Mouse (Mus musculus) brown adipose tissue, adult 24 weeks (tissue): ENCODE measurements around the gene Gm12216. TPM values are rescaled to one million over a fixed set of nuclear protein-coding genes. Genes with fewer than 3 reads are reported as not detected.
"Not testable (repeated sequence)": the region's sequence is repeated elsewhere in the genome, so short reads cannot be mapped to it uniquely, and the experiment has no call there.

Experiments used
- H3K27ac ChIP-seq: fragments of 200-500 bp; replicated peaks from 2 replicates; pipeline ENCODE4 v1.5.1; 2012; ENCODE audit warnings: low read depth, mild to moderate bottlenecking, low read length
- H3K4me1 ChIP-seq: fragments of 200-500 bp; 2 replicates; pipeline ENCODE4 v1.6.1; 2012; ENCODE audit warnings: low read length, mixed read lengths; ENCODE audit not compliant: control insufficient read depth, insufficient read depth, insufficient read length
- H3K4me3 ChIP-seq: fragments of 200-500 bp; 2 replicates; pipeline ENCODE4 v1.5.1; 2012; ENCODE audit warnings: low read depth, mild to moderate bottlenecking, low read length, moderate library complexity; ENCODE audit not compliant: insufficient read depth
- polyA plus RNA-seq: library from polyadenylated mRNA; stranded (reverse); fragments of >200 nt; gene quantifications from 2 replicates; pipeline ENCODE4 v1.2.4, GENCODE M21; 2012; ENCODE audit not compliant: missing spikeins, insufficient read depth, insufficient read length

Gene Gm12216
- polyA plus RNA-seq, 1 experiment: 7.8 TPM

DNA sequence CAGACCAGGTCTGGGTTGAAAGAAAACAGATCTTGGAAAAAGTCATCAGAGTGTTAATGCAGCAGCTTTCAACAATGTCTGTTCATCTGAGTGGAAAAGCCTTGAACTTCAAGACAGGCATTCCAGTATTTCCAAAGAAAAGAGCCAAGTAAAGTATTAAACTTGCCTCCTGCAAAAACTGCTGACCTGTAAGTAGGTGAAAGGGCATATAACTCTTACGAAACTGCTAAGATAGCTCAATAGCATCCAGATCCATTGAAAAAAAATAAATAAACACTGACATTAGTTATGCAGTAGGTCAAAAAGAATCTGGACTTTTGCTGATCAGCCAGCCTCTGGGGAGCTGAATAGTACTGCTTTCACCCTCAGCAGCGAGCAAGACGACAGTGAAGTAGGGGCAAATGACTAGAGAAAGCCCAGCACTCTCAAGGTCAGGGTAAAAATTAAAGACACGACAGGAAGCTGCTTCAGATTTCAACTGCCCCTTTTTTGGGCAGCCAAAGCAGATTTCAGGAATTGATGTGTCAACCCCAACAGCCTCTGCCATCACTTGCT, 30.1 kb upstream of the Gm12216 start:
- Histone ChIP-seq H3K27ac (peak overlapping the region; percentile 90), H3K4me1 (peaks cover 9% of the 10 kb centered on the region), H3K4me3 (peak overlapping the region; percentile 77)

DNA sequence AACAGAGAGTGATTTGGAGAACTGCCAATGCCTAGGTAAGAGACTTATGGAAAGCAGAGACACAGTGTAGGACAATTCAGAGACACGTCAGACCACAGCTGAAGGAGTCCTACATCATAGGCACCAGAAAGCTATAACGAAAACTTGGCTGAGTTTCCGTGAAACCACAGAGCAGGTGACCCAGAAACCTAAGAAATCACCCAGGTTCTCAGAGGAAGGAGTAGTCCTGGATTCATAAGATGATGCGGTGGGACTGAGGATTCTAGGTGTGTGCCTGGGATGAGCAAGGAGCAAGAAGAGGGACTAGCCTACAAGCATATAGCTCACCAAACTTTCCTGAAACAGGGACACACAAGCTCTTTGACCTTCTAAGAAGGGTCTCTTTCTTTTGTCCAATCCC, 29.2 kb upstream of the Gm12216 start:
- H3K4me1 ChIP-seq: peaks cover 9% of the 10 kb centered on the region
- H3K27ac ChIP-seq: peak overlapping the region; percentile 84
- peak overlapping the region; percentile 13; the same call in 1 of the 2 replicates for H3K4me3 ChIP-seq

DNA sequence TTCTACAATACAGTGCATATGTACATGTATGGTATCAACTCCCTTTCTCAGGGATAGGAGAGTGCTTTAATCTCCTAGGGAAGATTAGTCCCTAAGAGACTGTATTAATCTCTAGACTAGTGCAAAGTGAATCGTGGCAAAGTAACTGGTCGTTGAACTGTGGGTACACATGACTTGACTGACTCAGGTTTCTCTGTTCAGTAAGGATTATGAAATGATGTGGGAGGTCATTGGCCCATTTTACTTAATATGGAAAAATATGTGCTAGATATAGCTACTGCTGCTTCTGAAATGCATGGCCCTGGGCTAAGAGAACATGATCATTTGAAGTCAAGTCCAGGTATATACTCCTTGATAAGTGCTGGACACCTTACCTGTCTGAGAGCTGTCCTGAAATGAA, 24.2 kb upstream of the Gm12216 start:
- Histone ChIP-seq H3K27ac (no peak overlapping the region), H3K4me3 (no peak overlapping the region), H3K4me1 (peaks cover 1% of the 10 kb centered on the region)

DNA sequence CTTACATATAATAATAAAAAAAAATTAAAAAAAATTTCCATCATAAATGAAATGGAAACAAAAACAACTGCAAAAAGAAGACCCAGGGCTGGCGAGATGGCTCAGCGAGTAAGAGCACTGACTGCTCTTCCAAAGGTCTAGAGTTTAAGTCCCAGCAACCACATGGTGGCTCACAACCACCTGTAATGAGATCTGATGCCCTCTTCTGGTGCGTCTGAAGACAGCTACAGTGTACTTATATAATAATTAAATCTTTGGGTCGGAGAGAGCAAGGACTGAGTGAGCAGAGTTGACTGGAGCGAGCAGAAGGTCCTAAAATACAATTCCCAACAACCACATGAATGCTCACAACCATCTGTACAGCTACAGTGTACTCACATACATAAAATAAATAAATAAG, 19.0 kb upstream of the Gm12216 start:
- H3K4me1 ChIP-seq, H3K4me3 ChIP-seq, H3K27ac ChIP-seq: not testable (repeated sequence)

DNA sequence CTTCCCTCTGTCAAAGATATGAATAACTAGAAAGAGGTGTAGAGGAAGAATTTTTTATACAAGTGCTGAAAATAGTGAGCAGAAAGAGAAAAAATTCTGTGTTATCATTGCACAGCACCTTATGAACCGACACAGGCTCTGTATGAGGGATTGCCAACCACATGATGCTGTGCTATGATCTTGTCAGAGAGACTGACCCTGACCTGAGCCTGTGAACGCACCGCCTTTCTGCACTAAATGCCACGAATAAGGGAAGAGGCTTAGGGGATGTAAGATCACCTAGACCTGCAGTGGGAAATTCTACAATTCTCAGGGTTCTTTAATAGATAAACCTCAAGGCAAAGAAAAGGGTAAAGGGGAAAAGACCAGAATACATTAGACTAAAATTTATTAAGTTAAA, 17.4 kb upstream of the Gm12216 start:
- H3K4me1 ChIP-seq: peaks cover 2% of the 10 kb centered on the region
- H3K27ac ChIP-seq: no peak overlapping the region
- no peak overlapping the region for H3K4me3 ChIP-seq

DNA sequence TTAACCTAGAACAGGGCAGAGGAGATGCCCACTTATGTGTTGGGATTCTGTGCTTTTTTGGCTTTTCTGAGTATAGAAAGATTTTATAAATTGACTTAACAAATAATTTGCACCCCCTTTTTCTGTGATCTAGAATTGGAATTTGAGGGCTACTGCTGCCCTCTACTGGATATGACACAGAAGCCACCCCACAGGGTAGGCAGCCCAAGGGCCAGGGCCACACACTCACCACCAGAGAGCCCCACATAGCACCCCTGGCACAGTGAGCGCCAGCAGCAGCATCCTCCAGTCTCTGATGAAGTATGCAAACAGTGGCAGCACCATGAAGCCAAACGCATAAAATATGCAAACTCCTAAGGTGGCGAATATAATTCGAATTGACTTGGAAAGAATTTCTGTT, 15.7 kb upstream of the Gm12216 start:
- Histone ChIP-seq H3K4me3 (no peak overlapping the region), H3K27ac (no peak overlapping the region), H3K4me1 (peaks cover 2% of the 10 kb centered on the region)

DNA sequence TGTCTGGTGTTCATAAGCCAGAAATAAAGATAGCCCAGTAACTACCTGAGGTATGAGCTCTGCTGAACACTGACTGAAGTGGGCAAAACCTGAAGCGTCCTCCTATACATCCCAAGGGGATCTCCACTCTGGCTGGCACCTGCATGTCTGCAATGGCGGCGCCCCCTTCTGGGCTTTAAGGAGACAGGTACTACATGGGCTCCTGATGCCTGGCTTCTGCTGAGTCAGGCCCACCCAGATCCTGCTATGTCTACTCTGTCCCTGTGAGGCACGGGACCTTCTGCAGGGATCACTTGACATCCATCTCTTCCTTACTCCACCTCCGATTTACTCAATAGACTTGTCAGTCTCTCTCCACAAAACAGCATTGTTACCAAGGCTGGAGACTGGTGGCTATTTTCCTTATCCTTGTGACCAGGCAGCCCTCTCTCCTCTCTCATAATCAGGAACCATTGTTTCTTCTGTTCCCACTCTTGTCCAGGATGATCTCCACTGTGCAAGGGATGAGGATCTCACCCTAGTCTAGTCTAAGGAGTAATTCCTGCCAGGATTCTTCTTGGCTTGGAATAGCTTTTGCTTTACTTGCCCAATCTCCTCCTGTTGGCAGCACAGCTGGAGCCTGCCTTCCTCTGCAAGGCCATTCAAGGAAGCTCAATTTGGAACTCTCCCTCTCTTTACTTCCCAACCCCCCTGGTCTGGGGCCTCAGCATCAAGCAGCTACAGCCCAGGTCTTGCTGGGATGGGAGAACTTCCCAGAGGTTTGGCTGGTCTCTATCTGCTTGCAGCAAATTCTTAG, 15.1 kb upstream of the Gm12216 start:
- not testable (repeated sequence) for H3K4me1 ChIP-seq, H3K27ac ChIP-seq, H3K4me3 ChIP-seq

DNA sequence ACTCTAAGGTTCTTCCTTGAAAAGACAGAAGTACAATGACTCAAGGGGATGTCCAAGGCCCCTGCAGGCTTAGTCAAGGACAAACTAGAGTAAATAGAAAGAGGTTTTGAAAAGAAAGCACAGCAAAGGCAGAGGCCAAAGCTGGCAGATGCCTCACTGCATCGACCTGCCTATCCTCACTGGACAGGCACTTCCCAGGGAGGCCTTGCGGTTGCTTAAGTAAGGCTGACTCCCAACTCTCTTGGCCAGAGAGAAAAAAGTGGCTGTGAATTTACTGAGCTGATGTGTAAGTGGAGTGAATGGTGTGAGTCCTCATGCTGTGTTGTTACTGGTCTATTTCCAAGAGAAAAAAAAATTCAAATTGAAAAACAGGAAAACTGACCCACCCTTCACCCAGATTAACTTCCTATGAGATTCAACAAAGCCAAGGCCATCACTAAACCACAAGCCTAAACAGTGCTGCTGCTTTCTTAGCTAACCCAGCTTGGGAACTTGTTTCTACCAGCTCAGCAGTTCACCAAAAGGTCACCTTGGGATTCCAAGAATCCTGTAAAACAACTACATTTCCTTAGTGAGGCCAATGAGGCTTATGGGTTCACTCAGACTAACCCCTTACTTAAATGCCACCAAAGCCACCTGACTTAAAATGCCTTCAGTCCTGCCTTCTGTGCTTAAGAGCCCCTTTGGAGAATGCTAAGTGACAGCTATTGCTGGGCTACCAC, 12.9 kb upstream of the Gm12216 start:
- Histone ChIP-seq H3K4me3 (no peak overlapping the region), H3K4me1 (peaks cover 2% of the 10 kb centered on the region), H3K27ac (peak overlapping the region; percentile 55)

DNA sequence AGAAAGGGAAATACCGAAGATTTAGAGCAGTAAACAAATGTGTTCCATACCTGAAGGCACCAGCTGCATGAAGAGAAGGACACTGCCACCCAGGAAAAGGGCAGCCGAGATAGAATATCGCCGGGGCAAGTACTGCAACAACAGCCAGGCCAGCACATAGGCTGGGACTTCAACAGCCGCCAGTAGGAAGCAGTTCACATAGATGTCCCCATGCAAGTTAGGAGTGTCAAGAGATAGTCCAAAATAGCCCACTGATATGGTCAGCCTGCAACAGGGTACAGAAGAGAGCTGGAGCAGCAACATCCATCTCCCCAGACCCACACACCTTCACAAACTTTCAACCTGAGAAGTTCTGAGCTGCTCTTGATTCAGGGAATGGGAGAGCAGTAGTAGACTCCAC, 10.1 kb upstream of the Gm12216 start:
- Histone ChIP-seq H3K4me3 (no peak overlapping the region), H3K27ac (no peak overlapping the region), H3K4me1 (peaks cover 2% of the 10 kb centered on the region)

DNA sequence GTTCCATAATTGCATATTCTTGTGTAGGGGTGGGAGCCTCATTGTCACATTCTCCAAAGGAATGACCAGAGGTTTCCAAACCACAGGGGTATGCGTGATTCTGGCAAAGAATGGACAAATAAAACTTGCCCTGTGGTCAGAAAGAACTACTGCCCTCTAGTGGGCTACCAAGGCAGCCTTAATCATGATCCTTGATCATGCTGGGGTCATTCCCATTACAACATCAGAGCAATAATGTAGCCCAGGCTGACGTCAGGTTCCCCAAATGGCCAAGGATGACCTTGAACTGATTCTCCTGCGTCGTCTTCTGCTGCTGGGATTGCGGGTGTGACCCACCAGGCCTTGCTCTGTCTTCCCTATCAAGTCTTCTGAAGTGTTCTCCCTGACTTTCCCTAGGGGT, 9.3 kb upstream of the Gm12216 start:
- not testable (repeated sequence) for H3K4me3 ChIP-seq, H3K27ac ChIP-seq, H3K4me1 ChIP-seq

DNA sequence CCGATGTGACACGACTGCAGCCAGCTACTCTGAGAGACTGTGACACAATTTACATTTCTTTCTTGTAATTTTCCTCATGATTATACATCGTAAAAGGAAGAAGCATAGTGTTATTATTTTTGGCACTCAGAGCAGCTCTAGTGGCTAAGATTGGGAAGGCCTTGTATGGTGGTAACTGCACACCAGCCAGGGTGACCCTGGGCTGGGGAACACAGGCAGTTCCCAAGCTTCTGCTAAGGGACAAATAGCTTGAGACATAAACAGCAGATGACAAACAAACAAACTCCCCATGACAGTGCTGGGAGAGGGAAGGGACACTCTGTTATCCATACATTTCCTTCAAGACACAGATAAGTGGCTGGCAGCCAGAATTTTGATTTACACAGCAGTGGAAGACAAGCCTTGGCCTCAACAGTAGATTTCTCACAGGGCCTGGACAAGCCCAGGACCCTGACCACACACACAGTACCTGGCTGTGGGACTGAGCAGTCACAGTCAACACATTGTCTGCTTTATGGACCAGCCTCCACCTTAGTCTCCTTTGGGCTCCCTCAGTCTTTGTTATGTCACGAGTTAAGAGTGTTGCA, 5.8 kb upstream of the Gm12216 start:
- not testable (repeated sequence) for H3K4me1 ChIP-seq, H3K27ac ChIP-seq, H3K4me3 ChIP-seq

DNA sequence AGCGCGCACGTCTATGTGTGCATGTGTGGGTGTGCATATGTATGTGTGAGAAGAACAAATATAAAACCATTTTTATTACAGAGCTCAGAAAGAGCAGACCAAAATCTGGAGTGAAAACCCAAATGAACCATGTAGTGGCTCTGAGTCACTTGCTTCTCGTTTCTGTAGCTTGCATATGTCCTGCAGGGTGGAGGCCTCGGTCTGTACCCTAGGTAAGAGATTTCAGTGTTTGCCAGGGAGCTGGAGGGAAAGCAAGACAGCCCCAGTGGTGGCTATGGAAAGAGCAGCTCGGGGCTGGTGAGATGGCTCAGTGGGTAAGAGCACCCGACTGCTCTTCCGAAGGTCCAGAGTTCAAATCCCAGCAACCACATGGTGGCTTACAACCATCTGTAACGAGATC, 1.9 kb upstream of the Gm12216 start:
- not testable (repeated sequence) for H3K4me3 ChIP-seq, H3K4me1 ChIP-seq

DNA sequence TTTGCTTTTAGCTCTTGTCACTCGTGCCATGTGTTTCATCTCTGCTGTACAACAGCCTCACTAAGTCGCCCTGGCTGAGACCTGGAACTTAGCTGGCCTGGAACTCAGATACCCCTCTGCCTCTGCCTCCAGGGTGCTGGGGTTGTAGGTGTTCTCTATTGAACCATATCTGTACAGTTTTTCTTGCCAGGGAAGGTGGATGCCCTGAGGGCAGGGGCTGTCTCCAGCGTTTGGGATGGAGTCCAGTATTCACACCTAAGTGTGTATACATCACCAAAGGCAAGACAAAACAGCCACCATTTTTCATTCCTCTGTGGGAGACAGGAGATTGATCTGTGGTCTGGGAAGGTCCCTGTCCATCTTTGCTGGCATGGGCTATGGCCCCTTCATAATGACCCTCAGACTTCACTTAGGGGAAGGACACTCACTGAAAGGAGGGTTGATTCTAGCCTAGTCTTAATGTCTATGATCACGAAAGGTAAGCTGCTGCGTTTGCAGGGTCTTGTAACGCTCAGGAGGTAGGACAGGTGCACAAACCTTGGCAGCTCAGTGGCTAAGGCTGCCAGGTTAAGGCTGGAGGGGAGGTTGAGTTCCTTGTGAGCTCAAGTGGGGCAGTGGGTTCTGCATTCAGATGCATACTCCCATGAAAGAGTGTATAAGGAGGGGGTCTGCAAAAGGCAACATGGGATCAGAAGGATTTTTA, 847 bp downstream of the Gm12216 start:
- Histone ChIP-seq H3K4me1 (peaks cover 7% of the 10 kb centered on the region; the same call in 1 of the 2 replicates), H3K4me3 (peak overlapping the region; percentile 98), H3K27ac (peak overlapping the region; percentile 91)

More for the DNA sequence above, 1.9 kb upstream of the Gm12216 start:
- H3K27ac ChIP-seq: not testable (repeated sequence)

DNA sequence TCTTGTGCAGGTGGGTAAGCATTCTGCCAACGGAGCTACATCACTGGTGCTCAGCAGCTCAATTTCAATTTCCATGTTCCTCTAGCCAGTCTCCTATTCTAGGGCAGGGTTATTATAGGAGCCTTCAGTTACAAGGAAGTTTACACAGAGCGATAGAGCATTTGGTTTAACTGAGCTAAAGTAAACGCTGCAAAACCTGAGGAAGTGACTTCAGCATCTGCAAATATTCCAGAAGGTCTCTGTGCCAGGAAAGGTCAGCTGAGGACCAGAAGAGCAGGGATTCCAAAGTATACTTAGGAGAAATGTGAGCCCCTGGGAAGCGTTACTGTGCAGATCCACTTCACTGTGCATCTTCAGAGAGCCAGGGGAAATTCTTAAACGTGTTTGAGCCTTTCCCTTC, 5.4 kb downstream of the Gm12216 start:
- Histone ChIP-seq H3K4me3 (no peak overlapping the region), H3K27ac (peak overlapping the region; percentile 7; the same call in 1 of the 2 replicates), H3K4me1 (peaks cover 10% of the 10 kb centered on the region; the same call in 1 of the 2 replicates)

DNA sequence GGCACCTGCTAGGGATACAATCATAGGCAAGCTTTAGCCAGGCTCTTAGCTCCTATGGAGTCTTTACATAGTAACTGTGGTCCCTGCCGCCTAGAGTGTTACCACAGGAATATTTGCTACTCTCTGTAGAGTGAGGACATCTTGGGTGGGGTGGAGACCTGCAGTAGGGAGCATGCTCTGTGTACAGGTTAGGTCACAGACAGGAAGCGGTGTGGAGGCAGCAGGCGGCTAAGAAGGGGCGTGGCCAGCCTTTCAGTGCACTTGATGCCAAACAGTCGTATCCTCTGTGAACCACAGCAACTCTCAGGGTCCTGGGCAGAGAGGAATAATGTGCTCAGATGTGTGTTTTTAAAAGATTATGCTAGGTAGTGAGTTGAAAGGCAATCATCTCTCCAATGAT, 7.3 kb downstream of the Gm12216 start:
- Histone ChIP-seq H3K4me1 (peaks cover 3% of the 10 kb centered on the region; the same call in 1 of the 2 replicates), H3K27ac (no peak overlapping the region), H3K4me3 (no peak overlapping the region)
